Mouse (Mus musculus): ENCODE data around the gene Depdc5.

- no peak for TF ChIP-seq CTCF (IDR thresholded peaks at IDR 0.05; ENCODE audit: control insufficient read depth, insufficient read depth, insufficient replicate concordance, low read depth, low read length)
- no peak for TF ChIP-seq POLR2A (IDR thresholded peaks at IDR 0.05; ENCODE audit: control insufficient read depth, low read depth, low read length)
These were observed 126.6 kb downstream of the Depdc5 start for GRCm38 (mm10) chr5:32989959-32990640.
